Mouse (Mus musculus): ENCODE data around the gene Commd1. TPM values are rescaled to one million over a fixed set of nuclear protein-coding genes. Genes with fewer than 3 reads are reported as not detected.
A peak's percentile ranks its signal among the peaks of the same experiment; 100 is the strongest.

Gene Commd1
- polyA plus RNA-seq, 1 experiment from 2014 or later, result 368 TPM

- Histone ChIP-seq H3K27ac (no peak overlapping the region), H3K36me3 (no peaks in the 10 kb centered on the region), H3K27me3 (no peaks in the 10 kb centered on the region), H3K9ac (no peak overlapping the region), H3K9me3 (no peaks in the 10 kb centered on the region), H3K4me2 (no peak overlapping the region), H3K4me1 (peaks cover 16% of the 10 kb centered on the region), H3K4me3 (no peak overlapping the region)
- ATAC-seq (ENCODE audit: borderline replicate concordance, extremely low read depth, low FRiP score, low TSS enrichment), result no peak
- whole genome bisulfite sequencing, result 72% methylated on average over 3 of the region's 3 CpGs
These were observed 3.3 kb upstream of the Commd1 start for GRCm38 (mm10) chr11:22985510-22985909.

GRCm38 (mm10) chr11:22982846-22983245 is 664 bp upstream of the Commd1 start:
- H3K9ac ChIP-seq, result no peak overlapping the region
- H3K4me2 ChIP-seq, result peak overlapping the region; percentile 70
- peaks cover 23% of the 10 kb centered on the region for H3K4me1 ChIP-seq
- no peaks in the 10 kb centered on the region for H3K9me3 ChIP-seq
- peaks cover 9% of the 10 kb centered on the region; the same call in 1 of the 2 replicates for H3K36me3 ChIP-seq
- H3K27ac ChIP-seq, result no peak overlapping the region
- H3K27me3 ChIP-seq, result no peaks in the 10 kb centered on the region
- no peak for ATAC-seq (ENCODE audit: borderline replicate concordance, extremely low read depth, low FRiP score, low TSS enrichment)
- H3K4me3 ChIP-seq, result no peak overlapping the region
- 72% methylated on average over 6 of the region's 6 CpGs for WGBS

- peak overlapping the region; percentile 73 for H3K9ac ChIP-seq
- no peaks in the 10 kb centered on the region for H3K27me3 ChIP-seq
- peaks cover 16% of the 10 kb centered on the region; the same call in 1 of the 2 replicates for H3K36me3 ChIP-seq
- WGBS, result under 1% methylated on average over 12 of the region's 12 CpGs
- H3K9me3 ChIP-seq, result no peaks in the 10 kb centered on the region
- peak overlapping the region; percentile 97 for H3K27ac ChIP-seq
- H3K4me1 ChIP-seq, result peaks cover 20% of the 10 kb centered on the region
- ATAC-seq (ENCODE audit: borderline replicate concordance, extremely low read depth, low FRiP score, low TSS enrichment), result peak; percentile 40; the same call in 1 of the 2 replicates
- H3K4me2 ChIP-seq, result peak overlapping the region; percentile 70
- H3K4me3 ChIP-seq, result peak overlapping the region; percentile 67
These were observed 635 bp downstream of the Commd1 start for GRCm38 (mm10) chr11:22981543-22981950.

- no peaks in the 10 kb centered on the region for H3K27me3 ChIP-seq
- peaks cover 20% of the 10 kb centered on the region; the same call in 1 of the 2 replicates for H3K36me3 ChIP-seq
- 24% methylated on average over 4 of the region's 4 CpGs for WGBS
- no peak for ATAC-seq (ENCODE audit: borderline replicate concordance, extremely low read depth, low FRiP score, low TSS enrichment)
- H3K9me3 ChIP-seq, result no peaks in the 10 kb centered on the region
- peak overlapping the region; percentile 70 for H3K4me2 ChIP-seq
- peak overlapping the region; percentile 67 for H3K4me3 ChIP-seq
- H3K27ac ChIP-seq, result peak overlapping the region; percentile 97; the same call in 1 of the 2 replicates
- H3K9ac ChIP-seq, result peak overlapping the region; percentile 73
- peaks cover 25% of the 10 kb centered on the region for H3K4me1 ChIP-seq
These were observed 1.1 kb downstream of the Commd1 start for GRCm38 (mm10) chr11:22981041-22981440.

GRCm38 (mm10) chr11:22979221-22979620 is 3.0 kb downstream of the Commd1 start:
- Histone ChIP-seq H3K4me3 (no peak overlapping the region), H3K27me3 (no peaks in the 10 kb centered on the region), H3K9ac (no peak overlapping the region), H3K36me3 (peaks cover 22% of the 10 kb centered on the region; the same call in 1 of the 2 replicates), H3K4me1 (peaks cover 32% of the 10 kb centered on the region), H3K27ac (no peak overlapping the region), H3K9me3 (0 out of 2 replicates have a peak, but pooled peaks cover 2% of the 10 kb centered on the region), H3K4me2 (no peak overlapping the region)
- 76% methylated on average over 1 of the region's 1 CpGs for whole genome bisulfite sequencing
- no peak for ATAC-seq (ENCODE audit: borderline replicate concordance, extremely low read depth, low FRiP score, low TSS enrichment)

GRCm38 (mm10) chr11:22978711-22979110 is 3.5 kb downstream of the Commd1 start:
- Histone ChIP-seq H3K4me1 (peaks cover 35% of the 10 kb centered on the region), H3K4me3 (no peak overlapping the region), H3K9me3 (0 out of 2 replicates have a peak, but pooled peaks cover 7% of the 10 kb centered on the region), H3K4me2 (no peak overlapping the region), H3K27me3 (no peaks in the 10 kb centered on the region), H3K27ac (no peak overlapping the region), H3K36me3 (peaks cover 27% of the 10 kb centered on the region; the same call in 1 of the 2 replicates), H3K9ac (no peak overlapping the region)
- WGBS, result 77% methylated on average over 1 of the region's 1 CpGs
- no peak for ATAC-seq (ENCODE audit: borderline replicate concordance, extremely low read depth, low FRiP score, low TSS enrichment)

GRCm38 (mm10) chr11:22978215-22978614 is 4.0 kb downstream of the Commd1 start:
- Histone ChIP-seq H3K4me2 (no peak overlapping the region), H3K27me3 (no peaks in the 10 kb centered on the region), H3K27ac (no peak overlapping the region), H3K4me3 (no peak overlapping the region), H3K36me3 (peaks cover 32% of the 10 kb centered on the region; the same call in 1 of the 2 replicates), H3K4me1 (peaks cover 35% of the 10 kb centered on the region), H3K9me3 (0 out of 2 replicates have a peak, but pooled peaks cover 8% of the 10 kb centered on the region), H3K9ac (no peak overlapping the region)
- 85% methylated on average over 3 of the region's 3 CpGs for WGBS
- ATAC-seq (ENCODE audit: borderline replicate concordance, extremely low read depth, low FRiP score, low TSS enrichment), result no peak

GRCm38 (mm10) chr11:22973599-22973998 is 8.6 kb downstream of the Commd1 start:
- peak overlapping the region; percentile 53 for H3K4me3 ChIP-seq
- no peak for ATAC-seq (ENCODE audit: borderline replicate concordance, extremely low read depth, low FRiP score, low TSS enrichment)
- peak overlapping the region; percentile 59 for H3K4me2 ChIP-seq
- no peaks in the 10 kb centered on the region for H3K27me3 ChIP-seq
- H3K9ac ChIP-seq, result peak overlapping the region; percentile 46
- 0 out of 2 replicates have a peak, but pooled peaks cover 16% of the 10 kb centered on the region for H3K9me3 ChIP-seq
- 33% methylated on average over 14 of the region's 14 CpGs for WGBS
- peak overlapping the region; percentile 72 for H3K27ac ChIP-seq
- H3K4me1 ChIP-seq, result peaks cover 16% of the 10 kb centered on the region
- H3K36me3 ChIP-seq, result peaks cover 29% of the 10 kb centered on the region; the same call in 1 of the 2 replicates

GRCm38 (mm10) chr11:22972746-22973526 is 9.2 kb downstream of the Commd1 start:
- WGBS, result 47% methylated on average over 44 of the region's 46 CpGs
- Histone ChIP-seq H3K27ac (peak overlapping the region; percentile 72), H3K9me3 (0 out of 2 replicates have a peak, but pooled peaks cover 16% of the 10 kb centered on the region), H3K4me3 (peak overlapping the region; percentile 53), H3K36me3 (peaks cover 25% of the 10 kb centered on the region; the same call in 1 of the 2 replicates), H3K27me3 (no peaks in the 10 kb centered on the region), H3K4me2 (peak overlapping the region; percentile 62), H3K4me1 (peaks cover 16% of the 10 kb centered on the region), H3K9ac (peak overlapping the region; percentile 46)
- ATAC-seq (ENCODE audit: borderline replicate concordance, extremely low read depth, low FRiP score, low TSS enrichment), result peak; percentile 72

GRCm38 (mm10) chr11:22971835-22972709 is 10.1 kb downstream of the Commd1 start, which contains the start of gene Zrsr1:
Zrsr1 (plus strand) TSS chr11:22972005.
- Histone ChIP-seq H3K36me3 (peaks cover 23% of the 10 kb centered on the region; the same call in 1 of the 2 replicates), H3K4me2 (peak within 1 kb of the TSS; percentile 62), H3K27me3 (no peaks in the 10 kb centered on the region), H3K9me3 (0 out of 2 replicates have a peak, but pooled peaks cover 16% of the 10 kb centered on the region), H3K4me1 (peaks cover 16% of the 10 kb centered on the region), H3K9ac (peak within 1 kb of the TSS; percentile 29), H3K4me3 (peak within 1 kb of the TSS; percentile 53), H3K27ac (peak within 1 kb of the TSS; percentile 72)
- ATAC-seq (ENCODE audit: borderline replicate concordance, extremely low read depth, low FRiP score, low TSS enrichment), result peak; percentile 76
- WGBS, result 56% methylated on average over 56 of the region's 56 CpGs

GRCm38 (mm10) chr11:22970546-22970945 is 11.6 kb downstream of the Commd1 start:
- WGBS, result 93% methylated on average over 1 of the region's 1 CpGs
- H3K27ac ChIP-seq, result no peak overlapping the region

More at GRCm38 (mm10) chr11:22970546-22970945, 11.6 kb downstream of the Commd1 start:
- Histone ChIP-seq H3K9ac (no peak overlapping the region), H3K4me1 (peaks cover 8% of the 10 kb centered on the region), H3K4me3 (no peak overlapping the region), H3K27me3 (no peaks in the 10 kb centered on the region), H3K9me3 (0 out of 2 replicates have a peak, but pooled peaks cover 16% of the 10 kb centered on the region), H3K4me2 (no peak overlapping the region), H3K36me3 (peaks cover 26% of the 10 kb centered on the region)
- ATAC-seq (ENCODE audit: borderline replicate concordance, extremely low read depth, low FRiP score, low TSS enrichment), result no peak

Data from lung, embryonic 15.5 days (tissue).